Mouse (Mus musculus) retina, embryonic 14.5 days (tissue): ENCODE measurements around the gene Camsap2.

ENCODE experiments used
- DNase-seq: peaks from one replicate; pipeline ENCODE4 v3.0.0-alpha.2; 2015; ENCODE audit warnings: low spot score

The Camsap2 gene

GRCm38 (mm10) chr1:136344281-136344680 lies 1.6 kb downstream of the Camsap2 start:
- no peak for DNase-seq

DNA sequence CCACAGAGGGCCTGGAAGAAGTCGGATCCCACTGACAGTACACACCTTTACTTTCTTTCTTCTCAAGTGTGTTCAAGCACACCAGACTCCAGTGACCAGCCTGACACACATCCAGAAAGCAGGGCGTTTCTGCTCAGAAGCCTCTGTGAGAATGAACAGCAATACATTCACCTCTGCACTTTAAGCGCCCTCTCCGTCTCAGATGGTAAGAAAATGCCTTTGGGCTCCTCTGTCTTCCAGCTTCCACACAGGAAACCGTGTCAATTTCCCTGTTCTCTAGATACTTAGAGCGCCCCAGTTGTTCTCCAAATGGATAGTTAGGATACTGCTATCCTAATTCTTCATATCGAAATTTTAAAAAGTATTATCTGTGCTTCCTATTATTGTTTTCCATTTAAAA lies 2.2 kb downstream of the Camsap2 start:
- no peak for DNase-seq

GRCm38 (mm10) chr1:136340541-136340940 lies 5.4 kb downstream of the Camsap2 start:
- DNase-seq: no peak

- no peak for DNase-seq
These were observed 11.2 kb downstream of the Camsap2 start for GRCm38 (mm10) chr1:136334743-136335142.

GRCm38 (mm10) chr1:136333512-136333911 lies 12.4 kb downstream of the Camsap2 start:
- no peak for DNase-seq

DNA sequence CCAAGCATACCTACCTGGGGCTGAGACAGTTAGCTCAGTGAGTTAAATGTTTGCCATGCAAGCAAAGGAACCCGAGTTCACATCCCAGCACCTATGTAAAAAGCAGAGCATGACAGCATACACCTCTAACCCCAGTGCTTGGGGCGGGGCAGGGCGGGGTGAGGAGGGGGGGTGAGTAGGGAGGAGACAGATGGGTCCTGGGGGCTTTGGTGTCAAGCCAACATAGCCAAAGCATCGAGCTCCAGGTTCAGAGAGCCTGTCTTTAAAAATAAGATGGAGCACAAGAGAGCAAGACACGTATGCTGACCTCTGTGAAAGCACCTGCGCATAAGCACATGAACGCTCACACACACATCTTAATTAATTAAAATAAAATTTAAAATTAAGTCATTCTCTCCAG lies 12.8 kb downstream of the Camsap2 start:
- DNase-seq: no peak

DNA sequence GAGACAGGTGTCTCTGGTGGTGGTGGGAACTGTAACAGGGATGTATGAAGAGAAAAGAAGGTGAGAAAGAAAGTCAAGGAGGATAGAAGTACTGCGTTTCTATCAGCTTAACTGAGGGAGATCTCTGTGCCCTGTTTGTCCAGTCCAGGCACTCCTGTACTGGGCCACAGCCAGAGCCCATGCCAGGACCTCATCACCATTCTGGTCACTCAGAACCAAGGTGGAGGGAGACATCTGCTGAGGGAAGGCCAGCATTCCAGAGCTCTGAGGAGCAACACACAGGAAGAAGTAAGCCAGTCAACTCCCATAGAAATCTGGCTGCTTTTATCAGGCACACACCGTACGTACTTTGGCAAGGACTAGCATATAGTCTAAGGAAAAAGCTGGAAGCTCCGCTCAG lies 14.1 kb downstream of the Camsap2 start:
- DNase-seq: no peak

DNA sequence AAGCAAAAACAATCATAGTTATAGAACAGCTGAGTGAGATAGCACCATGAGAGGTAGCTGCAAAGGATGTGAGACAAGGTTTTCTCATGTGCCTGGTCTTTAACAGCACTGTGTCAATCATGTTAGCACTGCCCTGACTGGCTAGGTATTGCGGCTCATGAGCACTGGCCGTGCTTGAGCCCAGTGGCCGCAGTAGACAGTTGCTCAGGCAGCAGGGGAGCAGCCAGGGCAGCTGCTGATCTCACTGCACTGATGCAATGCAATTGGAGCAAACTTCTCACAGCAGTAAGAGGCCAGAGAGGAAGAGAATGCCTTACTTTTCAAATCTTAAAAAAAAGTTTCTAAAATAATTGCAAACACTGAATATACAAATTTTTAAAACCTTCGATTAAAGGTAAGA lies 16.5 kb downstream of the Camsap2 start:
- no peak for DNase-seq

DNA sequence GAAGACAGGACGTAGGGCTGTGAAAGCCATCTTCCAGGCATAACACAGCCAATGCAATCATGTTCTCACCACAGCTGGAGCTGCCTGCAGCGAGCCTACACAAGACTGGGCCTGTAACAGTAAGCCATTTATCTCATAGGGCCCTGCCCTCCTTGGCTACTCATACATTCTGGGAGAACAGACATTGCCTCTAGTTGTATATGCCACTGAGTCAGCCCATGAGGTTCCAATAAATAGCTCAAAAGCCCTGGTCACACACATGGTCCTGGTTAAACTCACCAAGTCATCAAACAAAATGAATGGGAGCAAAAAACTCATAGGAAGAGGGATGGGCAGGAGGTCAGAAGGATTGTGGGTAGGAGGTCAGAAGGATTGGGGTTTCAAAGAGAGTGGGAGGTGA lies 17.3 kb downstream of the Camsap2 start:
- DNase-seq: no peak

DNA sequence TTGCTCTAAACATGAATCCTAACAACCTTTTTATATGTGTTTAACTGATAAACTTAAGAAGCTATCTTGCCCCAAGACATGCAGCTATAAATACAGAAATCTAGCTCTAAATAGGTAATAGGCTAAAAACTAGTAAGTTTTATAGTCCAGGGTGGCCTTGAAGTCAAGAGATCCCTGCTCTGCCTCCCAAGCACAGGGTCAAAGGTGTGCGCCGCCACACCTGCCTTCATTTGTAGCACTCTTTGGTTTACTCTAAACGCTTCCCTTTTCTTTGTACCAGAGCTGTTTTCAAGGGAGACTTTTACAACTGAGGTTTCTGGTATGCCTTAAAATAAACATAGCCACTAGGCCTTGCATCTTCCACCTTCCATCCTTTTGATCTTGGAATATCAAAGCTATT lies 18.3 kb downstream of the Camsap2 start:
- DNase-seq: no peak

DNA sequence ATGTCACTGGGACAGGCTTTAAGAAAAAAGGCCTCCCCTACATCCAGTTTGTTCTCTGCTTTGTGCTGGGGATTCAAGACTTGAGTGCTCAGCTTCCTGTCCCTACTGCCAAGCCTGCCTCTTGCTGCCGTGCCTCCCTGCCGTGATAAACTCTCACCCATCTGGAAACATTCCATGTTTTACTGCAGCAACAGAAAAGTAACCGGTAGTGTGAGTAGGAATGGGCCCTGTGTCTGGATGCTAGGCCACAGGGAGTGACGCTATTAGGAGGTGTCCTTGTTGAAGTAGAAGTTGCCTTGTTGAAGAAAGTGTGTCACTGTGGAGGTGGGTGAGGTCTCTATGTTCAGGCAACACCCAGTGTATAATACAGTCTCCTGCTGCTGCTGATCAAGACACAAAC lies 20.0 kb downstream of the Camsap2 start:
- no peak for DNase-seq

DNA sequence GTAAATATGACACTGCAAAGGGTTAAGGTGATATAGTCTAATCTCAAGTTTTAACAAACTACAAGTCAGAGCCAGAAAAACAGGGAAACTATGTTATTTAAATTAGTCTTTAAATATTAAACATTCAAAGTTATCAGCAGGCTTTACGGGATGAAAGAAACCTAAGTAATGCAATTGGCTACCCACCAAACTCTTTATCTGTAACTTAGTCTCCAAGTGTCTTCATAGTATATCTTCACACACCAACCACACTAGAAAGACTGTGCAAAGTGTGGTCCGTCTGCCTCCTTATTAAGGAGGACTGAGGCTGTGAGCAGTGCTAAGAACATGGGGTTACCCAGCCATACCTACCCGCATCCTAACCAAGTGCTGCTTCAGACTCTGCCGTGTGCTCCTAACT lies 23.6 kb downstream of the Camsap2 start:
- no peak for DNase-seq

DNA sequence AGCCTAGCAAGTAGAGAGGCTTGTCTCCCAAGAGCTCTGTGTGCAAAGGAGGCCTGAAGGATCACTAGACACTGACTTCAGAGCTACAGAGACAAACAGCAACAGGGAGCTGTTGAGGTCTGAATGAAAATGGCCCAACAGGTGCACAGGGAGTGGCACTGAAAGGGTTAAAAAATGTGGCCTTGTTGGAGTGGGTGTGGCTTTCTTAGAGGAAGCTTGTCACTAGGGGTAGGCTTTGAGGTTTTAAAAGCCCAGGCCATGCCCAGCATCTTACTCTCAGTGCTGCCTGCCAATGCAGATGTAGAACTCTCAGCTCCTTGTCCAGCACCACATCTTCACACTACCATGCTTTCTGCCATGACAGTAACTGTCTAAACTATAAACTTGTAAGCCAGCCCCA lies 29.6 kb downstream of the Camsap2 start:
- peak; percentile 11 for DNase-seq

DNA sequence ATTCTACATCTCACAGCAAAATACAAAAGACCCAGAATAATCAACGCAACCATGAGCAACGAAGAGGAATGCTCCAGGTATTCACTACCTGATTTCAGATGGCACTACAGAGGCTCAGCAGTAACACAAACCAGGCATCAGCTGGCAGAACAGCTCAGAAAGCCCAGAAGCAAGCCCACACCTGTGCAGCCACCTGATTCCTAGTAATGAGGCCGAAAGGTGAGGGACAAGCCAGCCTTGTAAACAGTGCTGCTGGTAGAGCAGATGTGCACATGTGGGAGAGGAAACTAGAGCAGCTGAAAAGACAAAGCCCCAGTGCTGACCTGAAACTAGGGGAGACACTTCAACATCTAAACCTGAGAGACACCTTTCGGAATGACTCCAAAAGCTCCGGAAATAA lies 36.7 kb downstream of the Camsap2 start:
- no peak for DNase-seq

DNA sequence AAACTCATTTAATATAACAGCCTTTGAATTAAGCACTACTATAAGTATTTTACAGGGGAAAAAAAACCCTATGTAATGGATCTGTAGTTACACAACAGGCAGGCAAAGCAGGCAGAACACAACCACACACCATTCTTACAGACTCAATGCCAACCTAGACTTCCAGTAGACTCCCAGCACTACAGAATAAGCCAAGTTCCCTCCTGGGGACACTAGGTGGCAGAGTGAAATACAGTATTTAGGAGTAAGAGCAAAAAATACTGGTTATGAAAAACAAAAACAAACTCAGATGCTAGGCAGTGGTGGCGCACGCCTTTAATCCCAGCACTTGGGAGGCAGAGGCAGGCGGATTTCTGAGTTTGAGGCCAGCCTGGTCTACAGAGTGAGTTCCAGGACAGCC lies 39.5 kb downstream of the Camsap2 start:
- peak; percentile 53 for DNase-seq

DNA sequence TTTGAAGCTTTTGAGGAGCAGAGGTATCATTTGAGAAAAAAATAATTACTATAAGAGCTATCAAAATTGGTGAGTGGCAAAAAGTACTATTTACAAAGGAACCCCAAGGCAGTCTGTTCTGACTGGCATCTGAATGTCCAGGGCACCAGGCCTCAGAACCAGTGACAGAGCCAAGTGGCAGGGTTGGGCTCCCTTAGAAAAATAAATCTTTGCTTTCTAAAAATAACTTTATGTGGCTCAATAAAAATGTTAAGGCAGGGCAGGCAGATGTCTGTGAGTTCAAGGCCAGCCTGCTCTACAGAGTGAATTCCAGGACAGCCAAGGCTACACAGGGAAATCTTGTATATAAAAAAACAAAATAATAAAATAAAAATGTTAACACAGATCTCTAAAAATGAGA lies 51.9 kb downstream of the Camsap2 start:
- DNase-seq: no peak

DNA sequence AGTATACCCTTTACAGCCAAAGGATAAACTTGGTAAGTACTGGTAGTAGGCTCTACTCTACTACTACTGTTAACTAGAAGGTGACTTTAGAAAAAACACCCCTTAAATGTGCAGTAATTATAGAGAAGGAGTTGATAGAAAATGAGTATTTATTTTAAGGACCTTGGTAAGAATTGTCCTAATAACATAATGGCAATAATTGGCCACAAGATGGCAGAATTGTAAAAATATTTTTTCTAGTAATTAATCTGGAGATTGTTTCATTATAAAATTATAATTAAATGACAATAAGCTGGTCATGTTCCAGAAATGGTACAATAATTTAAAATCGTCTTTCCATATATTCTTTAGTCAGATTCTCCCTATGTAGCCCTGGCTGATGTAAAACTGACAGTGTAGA lies 56.1 kb downstream of the Camsap2 start:
- peak; percentile 37 for DNase-seq

- no peak for DNase-seq
These were observed 68.5 kb downstream of the Camsap2 start for GRCm38 (mm10) chr1:136277366-136277765.

DNA sequence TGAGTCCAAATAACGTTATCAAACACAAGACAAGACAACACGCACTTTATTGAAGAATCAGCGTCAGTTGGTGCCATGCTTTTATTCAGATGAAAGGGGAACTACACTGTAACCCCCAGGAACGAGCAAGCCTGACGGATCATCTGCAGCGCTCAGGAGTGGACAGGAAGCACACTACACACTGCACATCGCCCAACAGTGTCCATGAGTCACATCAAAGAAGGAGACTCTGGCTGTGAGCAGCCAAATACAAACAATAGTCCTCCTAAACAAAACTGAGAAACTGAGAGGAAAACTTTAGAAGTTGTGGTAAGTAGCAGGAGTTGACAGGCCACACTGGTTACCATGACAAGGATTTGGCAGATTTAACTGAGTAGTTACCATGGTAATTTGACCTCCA lies 77.7 kb downstream of the Camsap2 start:
- DNase-seq: no peak

DNA sequence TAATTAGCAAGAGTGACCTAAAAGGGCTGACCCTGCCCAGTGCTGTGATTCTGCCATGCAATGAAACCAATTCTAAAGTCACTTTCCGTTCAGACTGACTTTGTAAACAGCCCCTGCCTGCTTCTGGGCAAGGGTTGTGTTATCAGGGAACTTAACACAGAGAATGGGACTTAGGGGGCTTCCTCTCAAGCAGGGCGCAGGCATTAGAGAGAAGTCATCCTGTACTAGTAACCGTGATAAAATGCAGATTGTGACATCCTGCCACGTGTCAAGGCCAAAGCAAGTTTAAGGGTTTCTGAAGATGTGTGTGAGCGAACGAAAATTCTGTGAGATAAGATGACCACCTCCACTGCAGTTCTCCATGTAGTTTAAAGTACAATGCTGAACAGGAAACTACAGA lies 79.8 kb downstream of the Camsap2 start:
- no peak for DNase-seq

DNA sequence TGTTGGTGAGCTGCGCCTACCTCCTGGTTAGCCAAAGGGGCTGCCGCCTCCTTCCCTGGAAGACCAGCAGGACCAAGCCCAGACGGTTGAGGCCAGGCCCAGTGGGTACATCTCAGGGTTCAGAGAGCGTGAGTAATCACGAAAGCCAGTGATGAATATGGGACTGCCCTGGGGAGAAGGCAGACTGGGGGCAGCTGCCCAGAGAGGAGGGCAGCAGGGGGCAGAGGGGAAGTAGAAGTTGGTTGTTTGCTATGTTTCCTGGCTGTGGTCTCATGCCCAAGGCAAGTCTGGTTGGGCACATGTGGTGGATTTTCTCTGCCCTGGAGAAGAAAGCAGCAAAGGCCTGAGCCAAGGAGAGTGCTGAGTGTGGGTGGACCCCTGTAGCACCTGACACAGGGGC lies 82.5 kb downstream of the Camsap2 start:
- DNase-seq: no peak

DNA sequence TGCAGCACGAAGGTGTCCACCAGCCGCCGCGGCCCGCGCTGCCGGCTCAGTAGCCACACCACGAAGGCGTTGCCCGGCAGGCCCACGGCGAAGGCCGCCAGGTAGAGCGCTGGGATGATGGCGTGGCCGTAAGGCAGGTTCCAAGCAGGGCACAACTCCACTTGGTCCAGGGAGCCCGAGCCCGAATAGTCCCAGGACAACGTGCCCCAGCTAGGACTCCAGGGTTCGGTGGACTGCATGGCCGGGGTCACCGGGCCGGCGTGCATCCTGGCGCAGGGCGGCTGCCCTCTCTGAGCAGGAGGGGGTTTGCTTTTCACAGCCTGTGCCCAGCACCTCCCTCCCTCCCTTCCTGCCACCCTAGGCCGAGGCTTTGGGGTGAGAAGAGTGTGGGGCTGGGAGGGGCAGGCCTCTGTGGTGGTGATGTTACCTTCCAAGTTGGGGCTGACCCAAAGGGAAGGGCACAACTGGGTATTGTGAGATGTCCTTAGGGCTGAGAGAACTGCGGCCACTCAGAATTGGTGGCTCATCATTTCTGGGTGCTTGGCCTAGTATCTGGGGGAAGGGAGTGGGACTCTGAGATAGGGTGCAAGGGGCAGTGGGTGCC lies 85.2 kb downstream of the Camsap2 start, which contains the start of gene Gpr25:
Gene Gpr25 (minus strand): TSS at position 239 of the 604 bp plus-strand sequence.
- no peak for DNase-seq

DNA sequence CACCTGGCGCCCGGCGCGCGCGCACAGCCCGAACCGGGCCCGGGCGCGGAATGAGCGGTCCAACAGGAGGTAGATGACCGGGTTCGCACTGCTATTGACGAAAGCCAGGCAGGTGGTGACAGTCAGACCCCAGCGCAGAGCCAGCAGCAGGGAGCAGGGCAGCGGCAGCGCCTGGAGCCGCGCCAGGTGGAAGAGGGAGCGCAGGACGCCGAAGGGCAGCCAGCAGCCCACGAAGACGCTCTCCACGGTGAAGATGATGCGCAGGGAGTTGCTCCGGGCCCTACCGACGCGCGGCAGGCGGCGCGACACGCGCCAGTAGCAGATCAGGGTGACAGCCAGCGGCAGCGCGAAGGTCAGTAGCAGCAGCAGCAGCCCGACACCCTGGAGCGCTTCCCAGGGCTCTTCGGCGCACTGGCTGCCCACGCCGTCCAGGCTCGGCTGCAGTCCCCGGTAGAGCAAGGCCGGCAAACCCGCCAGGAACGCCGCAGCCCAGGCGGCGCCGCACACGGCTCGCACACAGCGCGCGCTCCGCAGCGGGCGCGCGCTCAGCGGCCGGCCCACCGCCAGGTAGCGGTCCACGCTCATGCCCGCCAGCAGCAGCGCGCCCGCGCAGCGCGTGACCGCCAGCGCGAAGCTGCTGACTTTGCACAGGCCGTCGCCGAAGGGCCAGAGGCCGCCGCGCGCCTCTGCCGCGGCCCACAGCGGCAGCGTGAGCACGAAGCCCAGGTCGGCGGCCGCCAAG lies 85.8 kb downstream of the Camsap2 start:
- peak; percentile 71 for DNase-seq

GRCm38 (mm10) chr1:136259543-136259892 lies 86.4 kb downstream of the Camsap2 start:
- no peak for DNase-seq
